Mouse (Mus musculus): ENCODE results near the gene Tmem131.

Tmem131 gene

GRCm38 (mm10) chr1:36769951-36770350 lies 173.5 kb downstream of the Tmem131 start:
- no peak for DNase-seq

GRCm38 (mm10) chr1:36768786-36769185 lies 174.7 kb downstream of the Tmem131 start:
- no peak for DNase-seq

GRCm38 (mm10) chr1:36767321-36767720 lies 176.1 kb downstream of the Tmem131 start:
- no peak for DNase-seq

- peak; percentile 59 to 73 for DNase-seq
Observed at GRCm38 (mm10) chr1:36766431-36767205, 176.8 kb downstream of the Tmem131 start.

GRCm38 (mm10) chr1:36761568-36761967 lies 181.9 kb downstream of the Tmem131 start, which contains the start of gene Zap70:
TSS of gene Zap70 (plus strand) at chr1:36761798.
- DNase-seq = peak; percentile 67 to 84

GRCm38 (mm10) chr1:36761061-36761460 lies 182.4 kb downstream of the Tmem131 start:
- DNase-seq = no peak

GRCm38 (mm10) chr1:36760401-36760800 lies 183.1 kb downstream of the Tmem131 start:
- DNase-seq = no peak

GRCm38 (mm10) chr1:36759076-36759475 lies 184.4 kb downstream of the Tmem131 start:
- DNase-seq = no peak

- no peak for DNase-seq
Observed at GRCm38 (mm10) chr1:36758553-36758952, 184.9 kb downstream of the Tmem131 start.

GRCm38 (mm10) chr1:36753932-36754675 lies 189.4 kb downstream of the Tmem131 start:
- no peak for DNase-seq

- DNase-seq = no peak
Observed at GRCm38 (mm10) chr1:36746452-36746851, 197.0 kb downstream of the Tmem131 start.

- no peak for DNase-seq
Observed at GRCm38 (mm10) chr1:36745661-36746060, 197.8 kb downstream of the Tmem131 start.

- DNase-seq = peak; percentile 60 to 71
Observed at GRCm38 (mm10) chr1:36744268-36744944, 199.1 kb downstream of the Tmem131 start.

GRCm38 (mm10) chr1:36743046-36743445 lies 200.4 kb downstream of the Tmem131 start:
- no peak for DNase-seq
